Mouse (Mus musculus) kidney, adult 2 months (tissue): ENCODE measurements around the gene Gapdh. TPM values are rescaled to one million over a fixed set of nuclear protein-coding genes. Genes with fewer than 3 reads are reported as not detected.

ENCODE experiments used
- DNase-seq: peaks from one replicate; pipeline ENCODE4 v3.0.0; 2021
- H3K27ac ChIP-seq: fragments of 200-500 bp; 2 replicates; pipeline ENCODE4 v1.5.1; 2012; ENCODE audit warnings: low read depth, low read length, control low read depth, inconsistent platforms; ENCODE audit not compliant: insufficient read depth
- H3K27me3 ChIP-seq: fragments of 200-500 bp; replicated peaks from 2 replicates; pipeline ENCODE4 v1.6.1; 2012; ENCODE audit warnings: mild to moderate bottlenecking, moderate library complexity, low read length, inconsistent platforms; ENCODE audit not compliant: control insufficient read depth, insufficient read depth
- H3K36me3 ChIP-seq: fragments of 200-500 bp; 2 replicates; pipeline ENCODE4 v1.6.1; 2012; ENCODE audit warnings: mild to moderate bottlenecking, moderate library complexity, low read length, inconsistent platforms; ENCODE audit not compliant: control insufficient read depth, insufficient read depth
- H3K4me1 ChIP-seq: fragments of 200-500 bp; 2 replicates; pipeline ENCODE4 v1.6.1; 2011; ENCODE audit warnings: low read length; ENCODE audit not compliant: control insufficient read depth, insufficient read depth
- H3K4me3 ChIP-seq: fragments of 200-500 bp; 2 replicates; pipeline ENCODE4 v1.5.1; 2011; ENCODE audit warnings: mild to moderate bottlenecking, low read depth, low read length, control low read depth; ENCODE audit not compliant: insufficient read depth
- CTCF ChIP-seq: fragments of 200-500 bp; conservative IDR thresholded peaks from 2 replicates; pipeline ENCODE4 v1.5.1; 2011; ENCODE audit warnings: low read depth, mild to moderate bottlenecking, control low read depth, low read length, moderate library complexity, mixed read lengths; ENCODE audit not compliant: insufficient read depth, insufficient read length
- POLR2A ChIP-seq: fragments of 200-500 bp; IDR thresholded peaks from one replicate; pipeline ENCODE4 v1.6.1; 2011; ENCODE audit warnings: low read depth, low read length, control low read depth
- WGBS: fragments of 180-500 bp; shearing (Covaris S2); methylation state at CpG from one replicate; pipeline ENCODE4 v1.1.7; 2018; 5-methylcytosine and 5-hydroxymethylcytosine counted together
- polyA plus RNA-seq: library from polyadenylated mRNA; depleted of rRNA; stranded (reverse); fragments of >200 nt; gene quantifications from 2 replicates; pipeline ENCODE4 v1.2.3, GENCODE M21; 2012; rRNA removed

Gapdh gene
- polyA plus RNA-seq: 7,324 and 7,933 TPM in 2 replicates

- WGBS: under 1% methylated on average over 18 of the region's 18 CpGs
These were observed at the start of gene Gapdh for GRCm38 (mm10) chr6:125166051-125166751. Gapdh (minus strand) TSS chr6:125166467.

GRCm38 (mm10) chr6:125215148-125215954, 49.1 kb upstream of the Gapdh start, which contains the start of gene Vamp1:
Vamp1 (plus strand) TSS chr6:125215551.
- peak within 1 kb of the TSS; percentile 53 for H3K4me3 ChIP-seq
- no peaks in the 10 kb centered on the region for H3K27me3 ChIP-seq
- H3K27ac ChIP-seq: peak within 1 kb of the TSS; percentile 24
- H3K4me1 ChIP-seq: peaks cover 3% of the 10 kb centered on the region; the same call in 1 of the 2 replicates
- no peak for TF ChIP-seq CTCF
- peak; percentile 99 for TF ChIP-seq POLR2A
- peak; percentile 99 for DNase-seq
- H3K36me3 ChIP-seq: no peaks in the 10 kb centered on the region; the same call in 1 of the 2 replicates
- under 1% methylated on average over 48 of the region's 48 CpGs for WGBS

More at GRCm38 (mm10) chr6:125166051-125166751, at the start of gene Gapdh:
- Histone ChIP-seq H3K27me3 (no peaks in the 10 kb centered on the region), H3K36me3 (peaks cover 5% of the 10 kb centered on the region), H3K4me3 (peak within 1 kb of the TSS; percentile 86), H3K27ac (peak within 1 kb of the TSS; percentile 87), H3K4me1 (peaks cover 9% of the 10 kb centered on the region; the same call in 1 of the 2 replicates)
- peak; percentile 94 for DNase-seq
- TF ChIP-seq POLR2A (no peak), CTCF (no peak)

GRCm38 (mm10) chr6:125213715-125214114, 47.4 kb upstream of the Gapdh start:
- 75% methylated on average over 6 of the region's 6 CpGs for WGBS
- H3K36me3 ChIP-seq: no peaks in the 10 kb centered on the region

GRCm38 (mm10) chr6:125213129-125213528, 46.9 kb upstream of the Gapdh start:
- no peaks in the 10 kb centered on the region for H3K36me3 ChIP-seq
- no peak overlapping the region for H3K4me3 ChIP-seq
- H3K27me3 ChIP-seq: no peaks in the 10 kb centered on the region
- TF ChIP-seq POLR2A (no peak), CTCF (no peak)
- H3K27ac ChIP-seq: no peak overlapping the region
- H3K4me1 ChIP-seq: peaks cover 3% of the 10 kb centered on the region; the same call in 1 of the 2 replicates
- WGBS: 75% methylated on average over 6 of the region's 6 CpGs
- no peak for DNase-seq

More at GRCm38 (mm10) chr6:125213715-125214114, 47.4 kb upstream of the Gapdh start:
- TF ChIP-seq POLR2A: no peak
- no peak for TF ChIP-seq CTCF
- Histone ChIP-seq H3K4me3 (no peak overlapping the region), H3K4me1 (peaks cover 3% of the 10 kb centered on the region; the same call in 1 of the 2 replicates), H3K27me3 (no peaks in the 10 kb centered on the region), H3K27ac (no peak overlapping the region)
- DNase-seq: no peak

- WGBS: 24% methylated on average over 2 of the region's 2 CpGs
- no peak overlapping the region for H3K27ac ChIP-seq
These were observed 46.4 kb upstream of the Gapdh start for GRCm38 (mm10) chr6:125212621-125213020.

GRCm38 (mm10) chr6:125210436-125210835, 44.2 kb upstream of the Gapdh start:
- H3K36me3 ChIP-seq: no peaks in the 10 kb centered on the region
- H3K4me1 ChIP-seq: no peaks in the 10 kb centered on the region
- WGBS: 97% methylated on average over 1 of the region's 1 CpGs
- TF ChIP-seq CTCF (no peak), POLR2A (no peak)
- no peaks in the 10 kb centered on the region for H3K27me3 ChIP-seq
- no peak for DNase-seq
- H3K4me3 ChIP-seq: no peak overlapping the region
- H3K27ac ChIP-seq: no peak overlapping the region

More at GRCm38 (mm10) chr6:125212621-125213020, 46.4 kb upstream of the Gapdh start:
- DNase-seq: peak; percentile 20
- no peaks in the 10 kb centered on the region for H3K27me3 ChIP-seq
- H3K4me1 ChIP-seq: peaks cover 3% of the 10 kb centered on the region; the same call in 1 of the 2 replicates
- TF ChIP-seq POLR2A: no peak
- no peak for TF ChIP-seq CTCF
- no peak overlapping the region for H3K4me3 ChIP-seq
- no peaks in the 10 kb centered on the region for H3K36me3 ChIP-seq
